Mouse (Mus musculus): Measurements from ENCODE around the gene Gpr146. TPM values are rescaled to one million over a fixed set of nuclear protein-coding genes. Genes with fewer than 3 reads are reported as not detected.
A peak's percentile ranks its signal among the peaks of the same experiment; 100 is the strongest.

Gpr146 gene
- polyA plus RNA-seq, 1 experiment = 16.4 TPM

DNA sequence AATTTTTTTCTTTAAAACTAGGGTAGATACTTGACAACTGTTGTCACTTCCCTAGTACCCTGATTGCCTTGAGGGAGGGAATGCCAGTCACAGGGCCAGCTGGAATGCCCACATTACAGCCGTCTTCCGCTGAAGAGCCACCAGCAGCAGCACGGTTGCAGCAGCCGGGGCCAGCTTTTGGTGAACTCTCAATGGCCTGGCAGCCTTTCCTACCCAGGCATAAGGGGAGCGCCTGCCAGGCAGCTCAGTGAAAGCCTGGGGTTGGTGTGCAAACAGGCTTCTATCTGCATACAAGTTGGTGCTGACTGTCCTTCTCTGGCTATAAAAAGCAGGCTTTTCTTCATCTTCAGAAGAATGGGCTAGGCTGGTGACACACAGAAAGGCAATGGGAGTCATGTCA lies 63.0 kb downstream of the Gpr146 start:
- TF ChIP-seq CTCF (IDR thresholded peaks at IDR 0.05; ENCODE audit: borderline replicate concordance, insufficient read depth, low read depth, low read length) = no peak
- no peak for TF ChIP-seq POLR2A (IDR thresholded peaks at IDR 0.05; ENCODE audit: borderline replicate concordance, insufficient read depth, low read length)
- DNase-seq = peak; percentile 48 to 58
- Histone ChIP-seq H3K4me3 (replicated peaks; ENCODE audit: insufficient read depth, low read depth, low read length) (no peak overlapping the region), H3K27ac (ENCODE audit: insufficient read depth, low read length) (no peak overlapping the region), H3K27me3 (ENCODE audit: control insufficient read depth, insufficient read depth, low read length) (no peaks in the 10 kb centered on the region), H3K4me1 (ENCODE audit: control insufficient read depth, insufficient read depth, low read length) (peaks cover 25% of the 10 kb centered on the region)
- WGBS = 28% methylated on average over 5 of the region's 5 CpGs

DNA sequence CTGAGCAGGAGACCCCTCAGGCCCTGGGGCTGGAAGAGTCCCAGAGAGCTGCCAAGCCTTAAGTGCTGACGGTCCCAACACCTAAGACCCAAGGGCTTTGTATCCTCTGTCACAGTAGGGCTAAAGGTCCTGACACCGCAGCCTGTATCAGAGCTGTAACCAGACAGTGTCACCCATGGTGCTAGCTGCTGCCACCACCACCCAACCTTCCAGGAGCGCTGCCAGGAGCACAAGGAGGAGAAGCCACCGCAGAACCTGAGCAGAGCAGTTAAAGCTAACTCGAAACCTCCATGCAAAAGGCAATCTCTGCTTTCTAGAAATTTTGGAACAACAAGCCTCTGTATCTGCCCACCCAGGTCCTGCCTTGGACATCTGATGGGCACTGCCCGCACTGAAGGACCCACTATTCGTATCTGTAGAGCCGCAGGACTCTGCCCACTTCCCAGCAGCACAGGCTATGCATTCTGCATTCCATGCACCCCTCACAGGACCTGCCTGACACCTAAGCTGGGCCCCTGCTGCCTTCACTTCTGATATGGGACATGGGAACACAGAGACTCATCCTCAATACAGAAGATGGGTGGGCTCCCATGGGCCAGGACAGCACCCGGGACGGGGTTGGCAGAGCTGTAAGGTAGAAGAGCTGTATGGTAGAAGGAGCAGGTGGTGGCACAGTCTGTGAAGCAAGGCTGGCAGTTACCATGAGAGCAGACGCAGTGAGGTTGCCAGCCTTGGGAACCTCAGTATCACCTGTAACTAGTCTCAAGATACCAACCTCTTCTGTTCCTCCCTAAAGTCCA lies 63.6 kb downstream of the Gpr146 start:
- Histone ChIP-seq H3K27me3 (ENCODE audit: control insufficient read depth, insufficient read depth, low read length) (no peaks in the 10 kb centered on the region), H3K4me1 (ENCODE audit: control insufficient read depth, insufficient read depth, low read length) (peaks cover 25% of the 10 kb centered on the region), H3K4me3 (replicated peaks; ENCODE audit: insufficient read depth, low read depth, low read length) (no peak overlapping the region), H3K27ac (ENCODE audit: insufficient read depth, low read length) (no peak overlapping the region)
- 46% methylated on average over 11 of the region's 11 CpGs for WGBS
- TF ChIP-seq POLR2A (IDR thresholded peaks at IDR 0.05; ENCODE audit: borderline replicate concordance, insufficient read depth, low read length) = no peak
- no peak for TF ChIP-seq CTCF (IDR thresholded peaks at IDR 0.05; ENCODE audit: borderline replicate concordance, insufficient read depth, low read depth, low read length)
- DNase-seq = peak; percentile 52 to 58

DNA sequence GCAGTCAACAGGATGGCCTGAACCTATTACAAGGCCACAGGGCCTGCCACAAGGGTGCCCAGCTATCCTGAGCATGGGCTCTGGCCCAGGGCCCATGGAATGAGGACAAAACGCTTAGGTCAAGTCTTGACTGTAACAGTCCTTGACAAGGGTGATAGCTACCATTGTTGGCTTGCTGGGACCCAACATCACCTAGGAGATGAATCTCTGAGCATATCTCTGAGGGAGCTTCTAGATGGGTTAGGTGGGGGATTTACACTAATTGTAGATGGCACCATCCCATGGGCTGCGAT lies 64.2 kb downstream of the Gpr146 start:
- no peak for TF ChIP-seq CTCF (IDR thresholded peaks at IDR 0.05; ENCODE audit: borderline replicate concordance, insufficient read depth, low read depth, low read length)
- no peak for TF ChIP-seq POLR2A (IDR thresholded peaks at IDR 0.05; ENCODE audit: borderline replicate concordance, insufficient read depth, low read length)
- no peaks in the 10 kb centered on the region for H3K27me3 ChIP-seq (ENCODE audit: control insufficient read depth, insufficient read depth, low read length)
- DNase-seq = no peak
- no peak overlapping the region for H3K27ac ChIP-seq (ENCODE audit: insufficient read depth, low read length)
- 72% methylated on average over 2 of the region's 2 CpGs for WGBS
- H3K4me1 ChIP-seq (ENCODE audit: control insufficient read depth, insufficient read depth, low read length) = peaks cover 25% of the 10 kb centered on the region
- H3K4me3 ChIP-seq (replicated peaks; ENCODE audit: insufficient read depth, low read depth, low read length) = no peak overlapping the region

DNA sequence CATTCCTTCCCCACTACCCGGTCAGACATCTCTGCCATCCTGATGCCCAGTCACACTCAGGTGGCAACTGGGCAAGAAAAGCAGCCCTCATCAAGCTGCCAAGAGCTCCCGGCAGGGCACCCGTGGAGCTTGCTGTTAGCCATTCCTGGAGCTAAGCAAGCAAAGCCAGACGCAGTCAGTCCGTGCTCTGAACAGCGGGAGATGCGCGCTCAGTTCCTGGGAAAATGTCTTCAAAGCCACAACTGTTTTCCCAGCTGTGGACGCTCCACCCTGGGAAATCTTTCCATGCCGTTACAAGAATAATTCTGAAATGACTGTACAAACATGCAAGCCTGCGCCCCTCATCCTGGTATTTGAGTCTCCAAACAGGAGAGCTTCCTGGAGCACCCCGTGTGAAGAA lies 64.9 kb downstream of the Gpr146 start:
- no peaks in the 10 kb centered on the region for H3K27me3 ChIP-seq (ENCODE audit: control insufficient read depth, insufficient read depth, low read length)
- 21% methylated on average over 12 of the region's 12 CpGs for WGBS
- peaks cover 25% of the 10 kb centered on the region for H3K4me1 ChIP-seq (ENCODE audit: control insufficient read depth, insufficient read depth, low read length)
- peak; percentile 42 for DNase-seq
- H3K27ac ChIP-seq (ENCODE audit: insufficient read depth, low read length) = no peak overlapping the region
- no peak overlapping the region for H3K4me3 ChIP-seq (replicated peaks; ENCODE audit: insufficient read depth, low read depth, low read length)
- TF ChIP-seq CTCF (IDR thresholded peaks at IDR 0.05; ENCODE audit: borderline replicate concordance, insufficient read depth, low read depth, low read length) (no peak), POLR2A (IDR thresholded peaks at IDR 0.05; ENCODE audit: borderline replicate concordance, insufficient read depth, low read length) (no peak)

DNA sequence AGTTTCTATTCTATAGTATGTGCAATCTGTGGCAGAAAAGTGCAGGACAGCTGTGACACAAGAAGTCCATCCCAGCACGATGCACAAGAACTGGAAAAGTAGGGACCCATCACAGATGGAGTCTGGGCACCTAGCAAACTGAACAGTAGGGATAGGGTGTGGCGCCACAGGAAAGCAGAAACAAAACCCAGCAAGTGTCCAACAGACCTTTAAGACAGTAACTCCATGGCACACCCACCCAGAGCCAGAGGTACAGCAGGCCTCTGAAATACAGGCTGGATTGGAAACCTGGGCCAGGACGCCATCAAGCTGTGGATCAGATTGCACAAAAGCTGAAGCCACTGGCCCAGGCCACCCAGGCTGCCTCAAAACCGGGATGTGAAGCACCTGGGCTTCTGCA lies 65.5 kb downstream of the Gpr146 start:
- no peak for DNase-seq
- H3K4me1 ChIP-seq (ENCODE audit: control insufficient read depth, insufficient read depth, low read length) = peaks cover 25% of the 10 kb centered on the region
- H3K27me3 ChIP-seq (ENCODE audit: control insufficient read depth, insufficient read depth, low read length) = no peaks in the 10 kb centered on the region
- TF ChIP-seq POLR2A (IDR thresholded peaks at IDR 0.05; ENCODE audit: borderline replicate concordance, insufficient read depth, low read length) = no peak
- TF ChIP-seq CTCF (IDR thresholded peaks at IDR 0.05; ENCODE audit: borderline replicate concordance, insufficient read depth, low read depth, low read length) = no peak
- H3K4me3 ChIP-seq (replicated peaks; ENCODE audit: insufficient read depth, low read depth, low read length) = no peak overlapping the region
- H3K27ac ChIP-seq (ENCODE audit: insufficient read depth, low read length) = no peak overlapping the region
- 79% methylated on average over 4 of the region's 4 CpGs for WGBS

DNA sequence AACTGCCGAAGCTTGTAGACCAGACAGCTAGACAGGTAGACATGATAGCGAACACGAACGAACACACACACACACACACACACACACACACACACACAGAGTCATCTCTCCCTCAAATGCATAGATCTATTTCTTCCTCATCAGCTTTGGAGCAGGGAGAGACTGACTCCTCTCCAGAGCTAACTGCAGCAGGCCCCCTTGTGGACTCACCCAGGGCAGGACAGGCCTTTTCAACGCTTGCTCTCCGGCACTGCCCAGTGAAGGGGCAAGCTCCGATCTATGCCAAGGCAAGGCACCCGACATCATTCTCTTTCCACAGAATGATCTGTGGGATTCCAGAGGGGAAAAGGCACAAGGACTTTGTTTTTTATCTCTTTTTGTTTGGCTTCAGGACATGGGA lies 67.8 kb downstream of the Gpr146 start:
- DNase-seq = no peak
- peaks cover 39% of the 10 kb centered on the region for H3K4me1 ChIP-seq (ENCODE audit: control insufficient read depth, insufficient read depth, low read length)
- H3K27ac ChIP-seq (ENCODE audit: insufficient read depth, low read length) = no peak overlapping the region
- H3K4me3 ChIP-seq (replicated peaks; ENCODE audit: insufficient read depth, low read depth, low read length) = no peak overlapping the region
- no peaks in the 10 kb centered on the region for H3K27me3 ChIP-seq (ENCODE audit: control insufficient read depth, insufficient read depth, low read length)
- TF ChIP-seq CTCF (IDR thresholded peaks at IDR 0.05; ENCODE audit: borderline replicate concordance, insufficient read depth, low read depth, low read length) (0 out of 2 replicates have a peak, but pooled peaks have one; percentile 20), POLR2A (IDR thresholded peaks at IDR 0.05; ENCODE audit: borderline replicate concordance, insufficient read depth, low read length) (no peak)
- 80% methylated on average over 8 of the region's 8 CpGs for WGBS

Other genes with a start within 250 kb of the Gpr146 start
- gene Prkar1b, start 227.7 kb upstream of the Gpr146 start, polyA plus RNA-seq (2012; rRNA removed) = 507 and 509 TPM in 2 replicates
- 7.0 and 7.9 TPM in 2 replicates for gene Dnaaf5, start 227.5 kb upstream of the Gpr146 start, polyA plus RNA-seq (2012; rRNA removed)
- gene Sun1, start 177.1 kb upstream of the Gpr146 start, polyA plus RNA-seq (2012; rRNA removed) = 65.3 and 70.8 TPM in 2 replicates
- gene Get4, start 125.4 kb upstream of the Gpr146 start, polyA plus RNA-seq (2012; rRNA removed) = 106 and 114 TPM in 2 replicates
- 156 and 163 TPM in 2 replicates for gene Adap1, start 52.1 kb upstream of the Gpr146 start, polyA plus RNA-seq (2012; rRNA removed)
- 87.4 and 91.1 TPM in 2 replicates for gene Cox19, start 26.3 kb upstream of the Gpr146 start, polyA plus RNA-seq (2012; rRNA removed)
- gene Cyp2w1, start 25.1 kb upstream of the Gpr146 start, polyA plus RNA-seq (2012; rRNA removed) = not detected in 2 replicates
- 0.21 and 0.25 TPM in 2 replicates for gene C130050O18Rik, start 27.6 kb downstream of the Gpr146 start, polyA plus RNA-seq (2012; rRNA removed)
- 4.0 and 4.4 TPM in 2 replicates for gene Gper1, start 45.5 kb downstream of the Gpr146 start, polyA plus RNA-seq (2012; rRNA removed)
- gene 3110082I17Rik, start 82.8 kb downstream of the Gpr146 start, polyA plus RNA-seq (2012; rRNA removed) = 7.1 and 7.4 TPM in 2 replicates
- gene Zfand2a, start 106.9 kb downstream of the Gpr146 start, polyA plus RNA-seq (2012; rRNA removed) = 37.1 and 42.8 TPM in 2 replicates
- 38.1 and 38.8 TPM in 2 replicates for gene Uncx, start 165.8 kb downstream of the Gpr146 start, polyA plus RNA-seq (2012; rRNA removed)

Measured in cerebellum, adult 2 months (tissue).